Mouse (Mus musculus): ENCODE measurements at regions not wholly inside any gene's neighbourhood (a gene's known extent, or its start where the extent isn't known, plus 50 kb on each side); places are given as distances from the start of the nearest gene placed in this dataset.
A peak's percentile ranks its signal among the peaks of the same experiment; 100 is the strongest.

DNA sequence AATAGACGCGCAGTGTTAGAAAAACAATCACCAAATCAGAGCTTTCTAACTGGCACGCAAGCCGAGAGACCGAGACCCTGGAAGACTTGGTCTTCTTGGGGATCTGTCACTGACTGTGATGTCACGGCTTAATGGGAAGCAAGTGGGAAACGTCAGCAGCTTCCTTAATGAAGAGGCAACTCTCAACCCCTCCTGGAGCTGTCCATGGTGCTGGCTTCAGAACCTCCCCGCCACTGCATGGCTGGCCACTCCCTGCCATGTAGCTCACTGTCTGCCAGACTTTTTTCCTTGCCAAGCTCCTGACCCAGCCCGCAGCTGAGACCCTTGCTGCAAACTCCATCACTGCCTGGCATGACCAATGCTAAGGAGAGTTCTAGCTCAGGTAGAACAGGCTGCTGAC is 83.6 kb upstream of the Thy1 start:
- Histone ChIP-seq H3K36me3 (ENCODE audit: insufficient read depth, low read length) (no peaks in the 10 kb centered on the region), H3K9ac (replicated peaks; ENCODE audit: low read length, poor library complexity, severe bottlenecking) (no peak overlapping the region), H3K4me3 (ENCODE audit: low read depth, low read length) (no peak overlapping the region), H3K4me2 (ENCODE audit: low read depth, low read length, poor library complexity, severe bottlenecking) (no peak overlapping the region), H3K27me3 (ENCODE audit: insufficient read depth, low read length) (no peaks in the 10 kb centered on the region), H3K27ac (ENCODE audit: low read depth, low read length) (no peak overlapping the region), H3K4me1 (ENCODE audit: insufficient read depth, low read length) (no peaks in the 10 kb centered on the region), H3K9me3 (ENCODE audit: low read length) (no peaks in the 10 kb centered on the region)
- TF ChIP-seq CTCF (IDR thresholded peaks at IDR 0.05): no peak
- ATAC-seq (ENCODE audit: low FRiP score): no peak
- 29% methylated on average over 9 of the region's 9 CpGs for WGBS
- peak; percentile 58 for DNase-seq (ENCODE audit: low spot score)

DNA sequence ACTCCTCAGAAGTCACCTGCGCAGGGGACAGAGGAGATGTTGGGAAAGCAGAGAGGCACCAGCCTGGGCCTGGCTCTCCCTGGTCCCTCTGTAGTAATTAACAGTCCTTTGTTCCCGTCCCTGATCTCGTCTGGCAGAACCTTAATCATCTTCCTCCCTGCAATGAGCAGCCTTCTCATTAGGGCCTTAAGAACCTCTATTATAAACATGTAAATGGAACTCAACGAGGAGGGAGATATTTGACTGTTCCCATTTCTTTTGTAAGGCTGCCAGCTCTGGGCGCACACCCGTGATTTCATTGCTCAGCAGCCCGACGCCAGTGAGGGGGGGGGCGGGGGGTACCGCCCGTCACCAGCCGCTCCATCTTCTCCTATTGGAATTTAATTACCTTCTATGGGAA is 81.8 kb upstream of the Thy1 start:
- no peak overlapping the region for H3K9ac ChIP-seq (replicated peaks; ENCODE audit: low read length, poor library complexity, severe bottlenecking)
- H3K27ac ChIP-seq (ENCODE audit: low read depth, low read length): no peak overlapping the region
- DNase-seq (ENCODE audit: low spot score) (peak; percentile 27), ATAC-seq (ENCODE audit: low FRiP score) (no peak)
- H3K27me3 ChIP-seq (ENCODE audit: insufficient read depth, low read length): no peaks in the 10 kb centered on the region
- H3K36me3 ChIP-seq (ENCODE audit: insufficient read depth, low read length): no peaks in the 10 kb centered on the region
- H3K9me3 ChIP-seq (ENCODE audit: low read length): no peaks in the 10 kb centered on the region
- H3K4me1 ChIP-seq (ENCODE audit: insufficient read depth, low read length): no peaks in the 10 kb centered on the region
- no peak overlapping the region for H3K4me2 ChIP-seq (ENCODE audit: low read depth, low read length, poor library complexity, severe bottlenecking)
- no peak for TF ChIP-seq CTCF (IDR thresholded peaks at IDR 0.05)
- WGBS: 35% methylated on average over 12 of the region's 12 CpGs
- no peak overlapping the region for H3K4me3 ChIP-seq (ENCODE audit: low read depth, low read length)

DNA sequence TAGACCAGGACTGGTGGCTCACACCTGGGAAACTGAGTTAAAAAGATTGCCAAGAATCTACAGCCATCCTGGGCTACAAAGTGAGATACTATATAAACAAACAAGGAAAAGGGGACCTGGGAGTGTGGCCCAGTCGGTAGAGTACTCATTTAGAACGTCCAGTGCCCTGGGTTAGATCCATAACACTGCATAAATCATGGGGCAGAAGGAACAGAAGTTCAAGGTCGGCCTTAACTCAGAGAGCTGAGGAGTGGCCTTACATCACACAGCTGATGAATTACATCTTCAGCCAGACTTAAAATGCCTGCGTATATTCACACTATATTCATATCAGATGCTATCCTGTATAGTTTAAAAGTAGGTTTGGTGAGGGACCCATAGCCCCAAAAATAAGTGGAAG is 78.0 kb upstream of the Thy1 start:
- Histone ChIP-seq H3K27ac (ENCODE audit: low read depth, low read length) (no peak overlapping the region), H3K4me2 (ENCODE audit: low read depth, low read length, poor library complexity, severe bottlenecking) (no peak overlapping the region), H3K9ac (replicated peaks; ENCODE audit: low read length, poor library complexity, severe bottlenecking) (no peak overlapping the region), H3K27me3 (ENCODE audit: insufficient read depth, low read length) (no peaks in the 10 kb centered on the region), H3K4me3 (ENCODE audit: low read depth, low read length) (no peak overlapping the region), H3K36me3 (ENCODE audit: insufficient read depth, low read length) (no peaks in the 10 kb centered on the region), H3K4me1 (ENCODE audit: insufficient read depth, low read length) (peaks cover 5% of the 10 kb centered on the region), H3K9me3 (ENCODE audit: low read length) (no peaks in the 10 kb centered on the region)
- no peak for TF ChIP-seq CTCF (IDR thresholded peaks at IDR 0.05)
- ATAC-seq (ENCODE audit: low FRiP score) (no peak), DNase-seq (ENCODE audit: low spot score) (no peak)
- 75% methylated on average over 4 of the region's 4 CpGs for WGBS

DNA sequence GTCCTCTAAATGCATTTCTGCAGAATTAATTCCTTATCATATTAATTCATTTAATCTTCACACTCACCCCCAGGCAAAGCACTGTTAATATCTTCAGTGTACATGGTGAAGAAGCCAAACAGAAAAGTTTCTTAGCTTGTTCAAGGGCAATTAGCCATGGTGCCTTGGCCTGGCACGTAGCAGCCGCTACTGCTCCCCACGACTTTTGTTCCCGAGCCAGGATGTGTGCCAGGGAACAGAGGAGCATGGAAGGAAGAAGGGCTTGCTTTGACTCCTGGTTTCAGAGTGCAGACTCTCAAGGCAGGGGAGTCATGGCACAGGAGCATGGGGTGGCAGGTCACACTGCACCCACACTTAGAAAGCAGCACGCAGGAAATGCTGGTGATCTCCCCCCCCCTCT is 77.4 kb upstream of the Thy1 start:
- 50% methylated on average over 5 of the region's 5 CpGs for WGBS
- no peak overlapping the region for H3K4me2 ChIP-seq (ENCODE audit: low read depth, low read length, poor library complexity, severe bottlenecking)
- DNase-seq (ENCODE audit: low spot score): peak; percentile 25
- H3K27me3 ChIP-seq (ENCODE audit: insufficient read depth, low read length): no peaks in the 10 kb centered on the region
- H3K9me3 ChIP-seq (ENCODE audit: low read length): no peaks in the 10 kb centered on the region
- no peak overlapping the region for H3K27ac ChIP-seq (ENCODE audit: low read depth, low read length)
- no peak for TF ChIP-seq CTCF (IDR thresholded peaks at IDR 0.05)
- H3K4me1 ChIP-seq (ENCODE audit: insufficient read depth, low read length): peaks cover 8% of the 10 kb centered on the region
- no peak overlapping the region for H3K9ac ChIP-seq (replicated peaks; ENCODE audit: low read length, poor library complexity, severe bottlenecking)
- H3K4me3 ChIP-seq (ENCODE audit: low read depth, low read length): no peak overlapping the region
- H3K36me3 ChIP-seq (ENCODE audit: insufficient read depth, low read length): no peaks in the 10 kb centered on the region
- no peak for ATAC-seq (ENCODE audit: low FRiP score)

GRCm38 (mm10) chr9:43970043-43970795 is 73.0 kb upstream of the Thy1 start:
- Histone ChIP-seq H3K27ac (ENCODE audit: low read depth, low read length) (no peak overlapping the region), H3K9me3 (ENCODE audit: low read length) (no peaks in the 10 kb centered on the region), H3K4me1 (ENCODE audit: insufficient read depth, low read length) (peaks cover 8% of the 10 kb centered on the region), H3K4me2 (ENCODE audit: low read depth, low read length, poor library complexity, severe bottlenecking) (peak overlapping the region; percentile 22), H3K27me3 (ENCODE audit: insufficient read depth, low read length) (no peaks in the 10 kb centered on the region), H3K9ac (replicated peaks; ENCODE audit: low read length, poor library complexity, severe bottlenecking) (no peak overlapping the region), H3K4me3 (ENCODE audit: low read depth, low read length) (no peak overlapping the region), H3K36me3 (ENCODE audit: insufficient read depth, low read length) (no peaks in the 10 kb centered on the region)
- no peak for TF ChIP-seq CTCF (IDR thresholded peaks at IDR 0.05)
- ATAC-seq (ENCODE audit: low FRiP score): 0 out of 2 replicates have a peak, but pooled peaks have one; percentile 32
- peak; percentile 70 for DNase-seq (ENCODE audit: low spot score)
- 22% methylated on average over 9 of the region's 9 CpGs for WGBS

GRCm38 (mm10) chr9:43970858-43971257 is 72.3 kb upstream of the Thy1 start:
- H3K9me3 ChIP-seq (ENCODE audit: low read length): no peaks in the 10 kb centered on the region
- H3K4me3 ChIP-seq (ENCODE audit: low read depth, low read length): no peak overlapping the region
- H3K4me1 ChIP-seq (ENCODE audit: insufficient read depth, low read length): peaks cover 8% of the 10 kb centered on the region
- no peak for ATAC-seq (ENCODE audit: low FRiP score)
- no peaks in the 10 kb centered on the region for H3K36me3 ChIP-seq (ENCODE audit: insufficient read depth, low read length)
- no peaks in the 10 kb centered on the region for H3K27me3 ChIP-seq (ENCODE audit: insufficient read depth, low read length)
- TF ChIP-seq CTCF (IDR thresholded peaks at IDR 0.05): no peak
- no peak overlapping the region for H3K4me2 ChIP-seq (ENCODE audit: low read depth, low read length, poor library complexity, severe bottlenecking)
- 64% methylated on average over 3 of the region's 3 CpGs for WGBS
- DNase-seq (ENCODE audit: low spot score): peak; percentile 47
- no peak overlapping the region for H3K27ac ChIP-seq (ENCODE audit: low read depth, low read length)
- no peak overlapping the region for H3K9ac ChIP-seq (replicated peaks; ENCODE audit: low read length, poor library complexity, severe bottlenecking)

Measured in midbrain, postnatal 0 days (tissue).